Mouse (Mus musculus) cerebellum, adult 2 months (tissue): ENCODE measurements around the gene Mllt10. TPM values are rescaled to one million over a fixed set of nuclear protein-coding genes. Genes with fewer than 3 reads are reported as not detected.

Experiments used
- DNase-seq, 2 experiments: peaks; one replicate each; pipeline ENCODE4 v3.0.0; 2021
- H3K27ac ChIP-seq: fragments of 200-500 bp; 2 replicates; pipeline ENCODE4 v1.5.1; 2012; ENCODE audit warnings: low read length, control low read depth, inconsistent platforms; ENCODE audit not compliant: insufficient read depth
- H3K27me3 ChIP-seq: fragments of 200-500 bp; 2 replicates; pipeline ENCODE4 v1.6.1; 2012; ENCODE audit warnings: inconsistent platforms, mild to moderate bottlenecking, low read length, moderate library complexity; ENCODE audit not compliant: control insufficient read depth, insufficient read depth
- H3K4me1 ChIP-seq: fragments of 200-500 bp; 2 replicates; pipeline ENCODE4 v1.6.1; 2011; ENCODE audit warnings: low read length; ENCODE audit not compliant: control insufficient read depth, insufficient read depth
- H3K4me3 ChIP-seq: fragments of 200-500 bp; replicated peaks from 2 replicates; pipeline ENCODE3; 2011; ENCODE audit warnings: mild to moderate bottlenecking, low read depth, low read length, control low read depth; ENCODE audit not compliant: insufficient read depth
- CTCF ChIP-seq: fragments of 200-500 bp; IDR thresholded peaks from 2 replicates; pipeline ENCODE4 v1.5.1; 2011; ENCODE audit warnings: low read depth, mild to moderate bottlenecking, control low read depth, low read length, moderate library complexity, borderline replicate concordance; ENCODE audit not compliant: insufficient read depth
- POLR2A ChIP-seq: fragments of 200-500 bp; IDR thresholded peaks from 2 replicates; pipeline ENCODE4 v1.6.1; 2011; ENCODE audit warnings: low read length, control low read depth, borderline replicate concordance; ENCODE audit not compliant: insufficient read depth
- WGBS: fragments of 180-500 bp; shearing (Covaris S2); methylation state at CpG from one replicate; pipeline ENCODE4 v1.1.7; 2018; 5-methylcytosine and 5-hydroxymethylcytosine counted together
- polyA plus RNA-seq: library from polyadenylated mRNA; depleted of rRNA; stranded (reverse); fragments of >200 nt; gene quantifications from 2 replicates; pipeline ENCODE4 v1.2.3, GENCODE M21; 2012

The Mllt10 gene
- polyA plus RNA-seq, 1 experiment: 45.6 TPM

- no peak for DNase-seq
- TF ChIP-seq CTCF: no peak
- no peak for TF ChIP-seq POLR2A
- Histone ChIP-seq H3K27me3 (no peaks in the 10 kb centered on the region), H3K4me3 (no peak overlapping the region), H3K27ac (no peak overlapping the region), H3K4me1 (no peaks in the 10 kb centered on the region)
- 60% methylated on average over 5 of the region's 5 CpGs for WGBS
Observed at GRCm38 (mm10) chr2:18160992-18161391, 106.0 kb downstream of the Mllt10 start.

GRCm38 (mm10) chr2:18165511-18165910 is 110.5 kb downstream of the Mllt10 start:
- H3K27ac ChIP-seq: no peak overlapping the region
- H3K27me3 ChIP-seq: no peaks in the 10 kb centered on the region
- no peaks in the 10 kb centered on the region for H3K4me1 ChIP-seq
- no peak for DNase-seq
- TF ChIP-seq CTCF (no peak), POLR2A (no peak)
- no peak overlapping the region for H3K4me3 ChIP-seq
- WGBS: 81% methylated on average over 2 of the region's 2 CpGs

- no peak overlapping the region for H3K27ac ChIP-seq
- 93% methylated on average over 1 of the region's 1 CpGs for WGBS
- H3K4me3 ChIP-seq: no peak overlapping the region
- no peak for DNase-seq
- H3K4me1 ChIP-seq: no peaks in the 10 kb centered on the region
- TF ChIP-seq CTCF (no peak), POLR2A (no peak)
- no peaks in the 10 kb centered on the region for H3K27me3 ChIP-seq
Observed at GRCm38 (mm10) chr2:18169174-18169948, 114.3 kb downstream of the Mllt10 start.

GRCm38 (mm10) chr2:18175234-18175633 is 120.2 kb downstream of the Mllt10 start:
- Histone ChIP-seq H3K4me1 (no peaks in the 10 kb centered on the region), H3K27me3 (no peaks in the 10 kb centered on the region), H3K27ac (no peak overlapping the region), H3K4me3 (no peak overlapping the region)
- 57% methylated on average over 1 of the region's 1 CpGs for WGBS
- no peak for DNase-seq
- TF ChIP-seq CTCF (no peak), POLR2A (no peak)

GRCm38 (mm10) chr2:18176235-18176634 is 121.2 kb downstream of the Mllt10 start:
- WGBS: 94% methylated on average over 3 of the region's 3 CpGs
- no peak for DNase-seq
- no peak for TF ChIP-seq CTCF
- TF ChIP-seq POLR2A: no peak
- no peaks in the 10 kb centered on the region for H3K27me3 ChIP-seq
- no peaks in the 10 kb centered on the region for H3K4me1 ChIP-seq
- H3K4me3 ChIP-seq: no peak overlapping the region
- H3K27ac ChIP-seq: no peak overlapping the region

- H3K4me3 ChIP-seq: no peak overlapping the region
- 98% methylated on average over 5 of the region's 5 CpGs for WGBS
- DNase-seq: no peak
Observed at GRCm38 (mm10) chr2:18180323-18180722, 125.3 kb downstream of the Mllt10 start.

GRCm38 (mm10) chr2:18181631-18182030 is 126.6 kb downstream of the Mllt10 start:
- no peak for DNase-seq
- no peak overlapping the region for H3K27ac ChIP-seq
- H3K4me3 ChIP-seq: no peak overlapping the region
- WGBS: 89% methylated on average over 3 of the region's 3 CpGs
- no peaks in the 10 kb centered on the region for H3K4me1 ChIP-seq
- no peaks in the 10 kb centered on the region for H3K27me3 ChIP-seq
- TF ChIP-seq POLR2A (no peak), CTCF (no peak)

More at GRCm38 (mm10) chr2:18180323-18180722, 125.3 kb downstream of the Mllt10 start:
- Histone ChIP-seq H3K27ac (no peak overlapping the region), H3K27me3 (no peaks in the 10 kb centered on the region), H3K4me1 (no peaks in the 10 kb centered on the region)
- TF ChIP-seq POLR2A (no peak), CTCF (no peak)

GRCm38 (mm10) chr2:18183079-18183478 is 128.0 kb downstream of the Mllt10 start:
- DNase-seq: no peak
- Histone ChIP-seq H3K4me3 (no peak overlapping the region), H3K27ac (no peak overlapping the region), H3K27me3 (no peaks in the 10 kb centered on the region), H3K4me1 (no peaks in the 10 kb centered on the region)
- no peak for TF ChIP-seq CTCF
- no peak for TF ChIP-seq POLR2A
